Mouse (Mus musculus): ENCODE results near the gene Mrps11. TPM values are rescaled to one million over a fixed set of nuclear protein-coding genes. Genes with fewer than 3 reads are reported as not detected.

Gene Mrps11
- 104 and 125 TPM in 2 replicates for polyA plus RNA-seq (2012; rRNA removed)

DNA sequence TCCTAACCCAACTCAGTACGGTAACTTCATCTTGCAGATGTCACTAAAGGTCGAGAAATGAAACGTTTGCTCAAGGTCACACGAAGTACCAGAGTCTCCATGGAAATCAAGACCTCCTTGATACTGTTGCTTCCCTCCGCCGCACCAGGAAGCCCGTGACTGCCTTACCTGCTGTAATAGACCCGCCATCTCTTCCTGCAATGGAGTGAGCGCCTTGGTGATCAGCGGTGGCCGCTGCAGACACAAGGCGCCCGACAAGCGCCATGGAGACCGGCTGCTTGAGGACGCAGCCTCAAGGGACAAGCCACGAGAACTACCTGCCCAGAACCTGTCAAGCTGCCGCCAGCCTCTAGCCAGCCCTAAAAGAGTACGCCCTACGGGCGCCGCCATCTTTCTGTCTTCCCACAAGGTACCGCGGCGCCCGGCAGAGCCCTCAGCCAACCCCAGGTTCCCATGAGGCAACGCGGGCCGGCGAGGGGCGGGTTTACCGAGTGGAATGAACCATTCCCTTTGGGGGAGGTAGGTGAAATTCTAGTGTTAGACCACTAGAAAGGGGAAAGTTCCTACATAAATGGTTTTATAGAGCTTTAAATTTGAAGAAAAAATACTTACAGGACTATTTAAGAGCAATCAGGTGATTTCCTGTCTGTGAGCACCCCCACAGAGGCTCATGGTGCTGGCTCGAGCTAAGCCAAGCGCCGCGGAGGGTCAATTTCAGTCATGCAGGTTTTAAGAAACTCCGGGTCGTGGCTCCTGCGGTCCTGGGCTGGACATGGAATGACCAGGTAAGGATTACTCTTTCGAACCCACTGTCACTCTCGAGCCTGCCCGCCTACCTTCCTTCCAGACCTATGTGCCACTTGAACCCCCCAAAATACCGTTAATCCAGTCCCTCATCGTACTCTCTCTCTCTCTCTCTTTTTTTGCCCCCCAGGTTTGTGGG is at the start of gene Mrps11, which contains the start of gene Mrpl46:
Gene Mrps11 (plus strand): TSS at position 481 of the 943 bp plus-strand sequence.
Gene Mrpl46 (minus strand): TSS at position 893 of the 943 bp plus-strand sequence.

DNA sequence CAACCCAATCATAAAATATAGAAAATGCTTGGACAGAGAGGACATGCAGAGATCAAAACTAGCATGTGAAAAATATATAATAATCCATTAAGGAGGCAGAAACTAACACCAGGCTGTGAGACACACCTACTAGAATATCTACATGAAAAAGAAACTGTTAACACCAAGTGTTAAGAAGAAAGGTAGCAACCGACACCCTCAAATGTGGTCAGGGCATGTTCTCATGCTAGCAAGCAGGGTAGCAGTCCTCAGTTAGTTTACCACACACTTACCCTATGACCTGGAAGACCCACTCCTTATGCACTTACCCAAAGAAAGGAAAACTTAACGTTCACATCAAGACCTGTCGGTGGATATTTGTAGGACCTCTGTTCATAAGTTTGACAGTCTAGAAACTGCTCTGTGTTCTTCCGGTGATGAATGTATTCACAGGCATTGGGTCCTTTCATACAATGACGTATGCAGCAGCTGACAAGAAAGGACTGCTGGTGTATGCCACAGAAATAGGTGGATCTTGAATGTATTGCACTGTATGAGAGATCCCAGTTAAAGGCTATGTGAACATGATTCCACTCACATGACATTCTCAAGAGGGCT is 45.2 kb upstream of the Mrps11 start, which contains the start of gene Ntrk3:
Gene Ntrk3 (minus strand): TSS at position 399 of the 597 bp plus-strand sequence.

Other genes starting within 250 kb of the Mrps11 start
- 16.1 and 17.0 TPM in 2 replicates for gene Ntrk3, start 45.1 kb upstream of the Mrps11 start, polyA plus RNA-seq (2012; rRNA removed)
- gene Mrpl46, start 412 bp downstream of the Mrps11 start, polyA plus RNA-seq (2012; rRNA removed), result 20.5 and 25.8 TPM in 2 replicates
- 21.8 and 26.1 TPM in 2 replicates for gene Det1, start 64.1 kb downstream of the Mrps11 start, polyA plus RNA-seq (2012; rRNA removed)
- 35.9 and 36.4 TPM in 2 replicates for gene Aen, start 112.7 kb downstream of the Mrps11 start, polyA plus RNA-seq (2012; rRNA removed)
- gene Isg20, start 130.3 kb downstream of the Mrps11 start, polyA plus RNA-seq (2012; rRNA removed), result 101 and 114 TPM in 2 replicates